ENCODE assay signal across 8 mouse cellular contexts in genomic region chr2:175141118-175141992, GRCm38 (mm10). TPM values are rescaled to one million over a fixed set of nuclear protein-coding genes. Genes with fewer than 3 reads are reported as not detected.
DNase-seq lines count a peak whose midpoint lies in the region; ATAC-seq and TF ChIP-seq lines count a peak whose summit lies in the region.
"Not testable (repeated sequence)": the region's sequence is repeated elsewhere in the genome, so short reads cannot be mapped to it uniquely, and the experiment has no call there.

No protein-coding gene starts in this region.

- TF ChIP-seq CTCF in testis, adult 2 months (IDR thresholded peaks at IDR 0.05; ENCODE audit: control insufficient read depth, insufficient read depth, insufficient replicate concordance, low read depth, low read length), result not testable (repeated sequence)

- WGBS in liver, embryonic 15.5 days (ENCODE audit: insufficient replicate concordance), result 3% methylated on average over 25 of the region's 25 CpGs

- not testable (repeated sequence) for H3K36me3 ChIP-seq in liver, embryonic 15.5 days (replicated peaks); myocyte (ENCODE audit: control insufficient read depth, insufficient read depth); testis, adult 2 months (ENCODE audit: control insufficient read depth, insufficient read depth, low read length)

- not testable (repeated sequence) for H3K27ac ChIP-seq in liver, embryonic 15.5 days (replicated peaks); testis, adult 2 months (ENCODE audit: control insufficient read depth, insufficient read depth, low read depth, low read length)

- not testable (repeated sequence) for ATAC-seq in liver, embryonic 15.5 days (ENCODE audit: insufficient read depth)

- H3K27me3 ChIP-seq in liver, embryonic 15.5 days; myocyte (ENCODE audit: control insufficient read depth, insufficient read depth, insufficient read length); testis, adult 2 months (ENCODE audit: control insufficient read depth, insufficient read depth, low read length): not testable (repeated sequence)

- not testable (repeated sequence) for TF ChIP-seq POLR2A in myocyte (IDR thresholded peaks at IDR 0.05; ENCODE audit: insufficient read length, low read depth); testis, adult 2 months (IDR thresholded peaks at IDR 0.05; ENCODE audit: control insufficient read depth, low read depth, low read length)

- H3K79me2 ChIP-seq in myocyte (ENCODE audit: control insufficient read depth, insufficient read depth), result not testable (repeated sequence)

- H3K4me3 ChIP-seq in liver, embryonic 15.5 days (replicated peaks), result peak overlapping the region; percentile 52
- H3K4me3 ChIP-seq in myocyte, result peak overlapping the region; percentile 33
- peak overlapping the region; percentile 41 for H3K4me3 ChIP-seq in testis, adult 2 months (ENCODE audit: control insufficient read depth, low read depth, low read length)

- H3K4me2 ChIP-seq in liver, embryonic 15.5 days, result peak overlapping the region; percentile 48
- H3K4me2 ChIP-seq in myocyte (ENCODE audit: low read depth), result peak overlapping the region; percentile 24

- DNase-seq in adrenal gland, adult (ENCODE audit: inconsistent age in 2 of 2, low spot score in 1 of 2), result peak; percentile 53 to 91
- DNase-seq in cerebellum, postnatal 36 days, result peak; percentile 9 to 28
- peak; percentile 11 to 17 for DNase-seq in frontal cortex, postnatal 10 days (ENCODE audit: low spot score in 2 of 2)
- peak; percentile 24 for DNase-seq in heart, postnatal 4 days
- peak; percentile 32 for DNase-seq in kidney, postnatal 14 days

- H3ac ChIP-seq in myocyte (ENCODE audit: control insufficient read depth, insufficient read length), result not testable (repeated sequence)

- H3K9ac ChIP-seq in liver, embryonic 15.5 days, result not testable (repeated sequence)

- not testable (repeated sequence) for H3K9me3 ChIP-seq in liver, embryonic 15.5 days (replicated peaks)

- H3K4me1 ChIP-seq in liver, embryonic 15.5 days (replicated peaks); testis, adult 2 months (ENCODE audit: control insufficient read depth, insufficient read depth, low read length): not testable (repeated sequence)

RNA-seq across cellular contexts. Expression of gene Gm14399, which starts 0.5 kb away (rescaled TPM):
- total RNA-seq in heart, postnatal 4 days (2021), result 1 to 10 TPM; 8.6 to 9.1 TPM
- 1.0 and 1.2 TPM in 2 replicates for polyA plus RNA-seq in liver, embryonic 15.5 days (2015; fragmentation: Nextera tagmentation; extraction: Ambion mirVana)
- polyA plus RNA-seq in myocyte (2012; fragmentation: generic; extraction: Trizol), result 2.7 TPM
- 0.40 and 15.9 TPM in 2 replicates for polyA plus RNA-seq in testis, adult 2 months (2012; rRNA removed)

RNA-seq across cellular contexts. Expression of gene Gm14443, which starts 34.3 kb away (rescaled TPM):
- under 1 TPM; 0.72 to 0.76 TPM for total RNA-seq in heart, postnatal 4 days (2021)
- polyA plus RNA-seq in liver, embryonic 15.5 days (2015; fragmentation: Nextera tagmentation; extraction: Ambion mirVana), result 0.09 TPM in 1 of 2 replicates, not detected in the other
- 0.12 TPM for polyA plus RNA-seq in myocyte (2012; fragmentation: generic; extraction: Trizol)
- polyA plus RNA-seq in testis, adult 2 months (2012; rRNA removed), result 0.20 and 0.49 TPM in 2 replicates

Comparison
In these comparisons a context has a peak if more than half of its experiments do, and no peak if none do; other contexts are left out.
1. DNase-seq: peak in every context shown above with its lines; median percentile 72 in adrenal gland, adult; 32 in kidney, postnatal 14 days; 24 in heart, postnatal 4 days; 18 in cerebellum, postnatal 36 days; 14 in frontal cortex, postnatal 10 days.